Mouse (Mus musculus) heart, embryonic 13.5 days (tissue): ENCODE data around the gene Igtp. TPM values are rescaled to one million over a fixed set of nuclear protein-coding genes. Genes with fewer than 3 reads are reported as not detected.
"Not testable (repeated sequence)": the region's sequence is repeated elsewhere in the genome, so short reads cannot be mapped to it uniquely, and the experiment has no call there.

Experiments used
- ATAC-seq: fragments of 200-750 bp; cut with Nextera tagmentation; 2 replicates; pipeline ENCODE4 v1.8.0; 2017; ENCODE audit warnings: moderate TSS enrichment; ENCODE audit not compliant: insufficient number of reproducible peaks, low FRiP score, low TSS enrichment; ENCODE audit errors: extremely low read depth
- H3K27ac ChIP-seq: fragments of 300-500 bp; sonication (generic); replicated peaks from 2 replicates; pipeline ENCODE4 v1.5.1; 2015; ENCODE audit warnings: moderate library complexity, mild to moderate bottlenecking, inconsistent platforms
- H3K27me3 ChIP-seq: fragments of 300-500 bp; sonication (generic); replicated peaks from 2 replicates; pipeline ENCODE4 v1.6.1; 2015; ENCODE audit warnings: mild to moderate bottlenecking, inconsistent platforms
- H3K36me3 ChIP-seq: fragments of 300-500 bp; sonication (generic); 2 replicates; pipeline ENCODE4 v1.6.1; 2015; ENCODE audit warnings: mild to moderate bottlenecking, inconsistent platforms
- H3K4me1 ChIP-seq: fragments of 300-500 bp; sonication (generic); 2 replicates; pipeline ENCODE4 v1.6.1; 2015; ENCODE audit warnings: inconsistent platforms
- H3K4me2 ChIP-seq: fragments of 300-500 bp; sonication (generic); 2 replicates; pipeline ENCODE4 v1.6.1; 2015; ENCODE audit warnings: inconsistent platforms, mild to moderate bottlenecking, moderate library complexity
- H3K4me3 ChIP-seq: fragments of 300-500 bp; sonication (generic); 2 replicates; pipeline ENCODE4 v1.5.1; 2015; ENCODE audit warnings: moderate library complexity, mild to moderate bottlenecking, inconsistent platforms
- H3K9ac ChIP-seq: fragments of 300-500 bp; sonication (generic); 2 replicates; pipeline ENCODE4 v1.6.1; 2015; ENCODE audit warnings: inconsistent platforms, mild to moderate bottlenecking, moderate library complexity
- H3K9me3 ChIP-seq: fragments of 300-500 bp; sonication (generic); 2 replicates; pipeline ENCODE4 v1.6.1; 2016; ENCODE audit warnings: inconsistent platforms
- WGBS: fragments of 180-500 bp; shearing (Covaris S2); methylation state at CpG from one replicate; pipeline ENCODE4 v1.1.7; 2015; ENCODE audit warnings: mixed read lengths; 5-methylcytosine and 5-hydroxymethylcytosine counted together
- polyA plus RNA-seq: library from polyadenylated mRNA; unstranded; fragments of >200 nt; fragmentation: Nextera tagmentation; extraction: Ambion mirVana; gene quantifications from 2 replicates; pipeline ENCODE4 v1.2.1, GENCODE M21; 2015

Igtp gene
- polyA plus RNA-seq, 1 experiment from 2014 or later, result 5.0 TPM

DNA sequence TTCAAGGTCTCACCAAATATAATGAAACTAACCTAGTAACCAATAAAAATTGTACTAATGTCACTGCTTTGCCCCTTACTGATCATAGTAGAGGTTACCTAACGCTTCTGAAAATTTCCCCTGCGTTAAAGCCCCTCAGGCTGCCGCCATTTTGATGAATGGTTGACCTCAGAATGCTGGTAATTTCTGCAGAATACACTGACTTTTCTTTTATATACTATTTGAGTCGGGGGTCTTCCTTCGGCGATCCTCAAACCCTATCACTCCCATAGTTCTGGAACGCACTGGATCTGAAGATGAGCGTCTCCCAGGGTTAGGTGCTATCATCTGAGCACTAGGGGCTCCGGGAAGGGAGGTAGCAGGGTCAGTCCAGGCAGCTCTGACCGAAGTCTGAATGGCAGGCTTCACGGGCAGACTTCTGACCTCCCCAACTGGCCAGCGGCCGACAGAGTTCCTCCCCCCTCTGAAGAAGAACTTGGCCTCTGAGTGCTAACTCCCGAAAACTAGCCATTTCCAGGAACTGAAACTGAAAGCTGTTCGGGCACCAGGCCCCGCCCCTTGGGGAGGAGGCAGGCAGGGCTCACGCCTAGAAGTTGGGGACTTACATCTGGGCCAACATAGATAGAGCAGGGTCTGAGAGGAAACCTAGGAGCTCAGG is 15.2 kb downstream of the Igtp start:
- peaks cover 30% of the 10 kb centered on the region for H3K4me1 ChIP-seq
- H3K36me3 ChIP-seq, result no peaks in the 10 kb centered on the region
- peak overlapping the region; percentile 75 for H3K4me2 ChIP-seq
- no peaks in the 10 kb centered on the region for H3K9me3 ChIP-seq
- peak overlapping the region; percentile 86 for H3K9ac ChIP-seq
- 22% methylated on average over 17 of the region's 17 CpGs for WGBS
- no peaks in the 10 kb centered on the region for H3K27me3 ChIP-seq
- ATAC-seq, result peak; percentile 71; the same call in 1 of the 2 replicates
- H3K27ac ChIP-seq, result peak overlapping the region; percentile 58
- H3K4me3 ChIP-seq, result peak overlapping the region; percentile 69

DNA sequence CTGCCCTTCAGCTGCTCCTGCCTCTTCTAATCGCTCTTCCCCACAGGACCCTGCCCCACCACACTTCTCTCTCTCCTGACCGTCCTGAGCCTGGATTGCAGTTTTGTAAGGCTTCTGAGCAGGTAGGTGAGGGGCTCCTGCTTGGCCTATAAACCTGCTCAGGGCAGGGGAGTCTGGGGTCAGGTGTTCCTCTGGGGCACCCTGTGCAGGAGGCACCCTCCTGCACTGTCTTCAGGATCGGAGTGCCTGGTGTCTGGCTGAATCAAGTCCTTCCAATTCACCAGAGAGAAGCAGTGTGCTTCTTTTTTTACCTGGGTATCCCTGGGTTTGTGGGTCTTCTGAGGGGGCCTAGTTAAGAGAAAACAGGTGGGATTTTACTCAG is 15.7 kb downstream of the Igtp start:
- not testable (repeated sequence) for H3K27ac ChIP-seq, H3K9me3 ChIP-seq, H3K27me3 ChIP-seq, ATAC-seq, H3K36me3 ChIP-seq
- Histone ChIP-seq H3K9ac (peak overlapping the region; percentile 66), H3K4me1 (peaks cover 30% of the 10 kb centered on the region), H3K4me2 (peak overlapping the region; percentile 75), H3K4me3 (peak overlapping the region; percentile 69)
- 8% methylated on average over 2 of the region's 3 CpGs for WGBS

- H3K9me3 ChIP-seq, result no peaks in the 10 kb centered on the region
- H3K4me2 ChIP-seq, result peak overlapping the region; percentile 75
- WGBS, result 71% methylated on average over 5 of the region's 5 CpGs
- no peaks in the 10 kb centered on the region for H3K27me3 ChIP-seq
- peaks cover 28% of the 10 kb centered on the region for H3K4me1 ChIP-seq
- ATAC-seq, result no peak
- 0 out of 2 replicates have a peak overlapping the region, but pooled peaks have one; percentile 4 for H3K4me3 ChIP-seq
- H3K9ac ChIP-seq, result 0 out of 2 replicates have a peak overlapping the region, but pooled peaks have one; percentile 14
- no peak overlapping the region for H3K27ac ChIP-seq
- 0 out of 2 replicates have a peak, but pooled peaks cover 4% of the 10 kb centered on the region for H3K36me3 ChIP-seq
Measured at GRCm38 (mm10) chr11:58215814-58216213, 16.5 kb downstream of the Igtp start.

DNA sequence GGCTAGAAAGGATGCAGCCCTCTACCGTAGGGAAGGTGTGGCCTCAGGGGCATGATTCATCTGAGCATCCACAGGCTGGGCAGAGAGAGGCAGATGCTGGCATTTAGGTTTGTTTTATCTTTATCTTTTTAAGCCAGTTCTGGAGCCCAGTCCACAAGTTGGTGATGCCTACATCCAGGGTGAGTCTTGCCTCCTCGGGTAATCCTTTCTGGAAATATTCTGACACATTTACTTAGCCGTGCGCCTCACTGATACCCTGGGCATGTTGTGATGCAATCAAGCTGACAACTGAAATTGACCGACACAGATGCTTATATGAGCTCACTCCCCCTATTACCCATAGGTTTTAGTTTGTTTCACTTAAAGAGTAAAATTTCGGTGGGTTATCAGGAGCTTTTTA is 17.5 kb downstream of the Igtp start:
- Histone ChIP-seq H3K4me2 (no peak overlapping the region), H3K27ac (no peak overlapping the region), H3K27me3 (no peaks in the 10 kb centered on the region), H3K36me3 (0 out of 2 replicates have a peak, but pooled peaks cover 4% of the 10 kb centered on the region), H3K4me1 (peaks cover 18% of the 10 kb centered on the region), H3K9me3 (no peaks in the 10 kb centered on the region), H3K9ac (no peak overlapping the region), H3K4me3 (no peak overlapping the region)
- WGBS, result 73% methylated on average over 6 of the region's 6 CpGs
- ATAC-seq, result no peak

- Histone ChIP-seq H3K27me3 (no peaks in the 10 kb centered on the region), H3K9me3 (no peaks in the 10 kb centered on the region), H3K4me2 (no peak overlapping the region), H3K36me3 (0 out of 2 replicates have a peak, but pooled peaks cover 4% of the 10 kb centered on the region), H3K9ac (no peak overlapping the region), H3K4me1 (peaks cover 24% of the 10 kb centered on the region), H3K27ac (peak overlapping the region; percentile 43), H3K4me3 (no peak overlapping the region)
- WGBS, result 13% methylated on average over 4 of the region's 4 CpGs
- ATAC-seq, result no peak
Measured at GRCm38 (mm10) chr11:58223751-58224150, 24.4 kb downstream of the Igtp start.

DNA sequence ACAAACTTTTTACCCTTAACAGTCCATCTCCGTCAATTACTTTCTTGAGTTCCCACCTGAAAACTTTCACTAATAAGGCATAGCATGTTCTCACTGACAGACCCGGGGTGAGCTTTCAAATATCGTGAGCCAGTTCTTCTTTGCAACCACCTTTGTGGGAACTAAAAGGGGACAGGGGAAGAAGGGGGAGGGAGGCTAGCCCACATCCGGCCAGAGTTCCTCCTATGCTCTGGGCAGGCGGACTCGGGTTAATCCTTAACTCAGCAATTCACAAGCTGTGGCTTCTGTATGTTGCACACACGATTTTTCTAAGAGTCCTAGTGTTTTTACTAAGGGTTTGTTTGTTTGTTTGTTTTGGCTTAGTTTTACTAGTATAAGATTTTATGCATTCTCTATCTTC is 25.0 kb downstream of the Igtp start:
- Histone ChIP-seq H3K9ac (no peak overlapping the region), H3K4me3 (no peak overlapping the region), H3K36me3 (0 out of 2 replicates have a peak, but pooled peaks cover 4% of the 10 kb centered on the region), H3K27me3 (no peaks in the 10 kb centered on the region), H3K27ac (peak overlapping the region; percentile 43), H3K9me3 (no peaks in the 10 kb centered on the region), H3K4me2 (no peak overlapping the region), H3K4me1 (peaks cover 24% of the 10 kb centered on the region)
- no peak for ATAC-seq
- WGBS, result 53% methylated on average over 7 of the region's 7 CpGs

- peaks cover 24% of the 10 kb centered on the region for H3K4me1 ChIP-seq
- WGBS, result 69% methylated on average over 2 of the region's 2 CpGs
- not testable (repeated sequence) for ATAC-seq, H3K27me3 ChIP-seq, H3K4me2 ChIP-seq, H3K9ac ChIP-seq, H3K9me3 ChIP-seq, H3K36me3 ChIP-seq, H3K4me3 ChIP-seq
- 0 out of 2 replicates have a peak overlapping the region, but pooled peaks have one; percentile 28 for H3K27ac ChIP-seq
Measured at GRCm38 (mm10) chr11:58224872-58225271, 25.5 kb downstream of the Igtp start.

DNA sequence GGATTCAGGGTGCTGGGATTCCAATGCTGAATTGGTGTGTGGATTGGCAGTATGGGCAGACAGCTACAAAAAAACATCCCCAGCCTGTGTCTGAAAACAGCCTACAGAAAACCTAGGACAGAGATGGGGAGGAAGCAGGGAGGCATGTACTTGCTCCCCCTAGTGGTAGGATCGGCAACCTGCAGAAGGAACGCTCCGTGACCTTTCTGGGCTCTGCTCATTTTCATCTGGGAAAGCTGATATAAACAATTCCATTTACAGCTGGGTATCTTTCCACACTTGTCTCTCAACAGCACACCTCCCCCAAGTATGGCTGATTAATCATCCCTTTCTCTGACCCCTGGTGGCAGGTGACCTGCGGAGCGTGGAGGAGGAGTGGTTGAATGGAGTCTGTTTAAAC is 26.3 kb downstream of the Igtp start:
- H3K9me3 ChIP-seq, result no peaks in the 10 kb centered on the region
- no peak overlapping the region for H3K4me3 ChIP-seq
- peak overlapping the region; percentile 54 for H3K4me2 ChIP-seq
- no peaks in the 10 kb centered on the region for H3K36me3 ChIP-seq
- ATAC-seq, result no peak
- H3K27ac ChIP-seq, result peak overlapping the region; percentile 8; the same call in 1 of the 2 replicates
- WGBS, result 3% methylated on average over 5 of the region's 5 CpGs
- H3K9ac ChIP-seq, result no peak overlapping the region
- peaks cover 24% of the 10 kb centered on the region for H3K4me1 ChIP-seq
- peaks cover 4% of the 10 kb centered on the region; the same call in 1 of the 2 replicates for H3K27me3 ChIP-seq

DNA sequence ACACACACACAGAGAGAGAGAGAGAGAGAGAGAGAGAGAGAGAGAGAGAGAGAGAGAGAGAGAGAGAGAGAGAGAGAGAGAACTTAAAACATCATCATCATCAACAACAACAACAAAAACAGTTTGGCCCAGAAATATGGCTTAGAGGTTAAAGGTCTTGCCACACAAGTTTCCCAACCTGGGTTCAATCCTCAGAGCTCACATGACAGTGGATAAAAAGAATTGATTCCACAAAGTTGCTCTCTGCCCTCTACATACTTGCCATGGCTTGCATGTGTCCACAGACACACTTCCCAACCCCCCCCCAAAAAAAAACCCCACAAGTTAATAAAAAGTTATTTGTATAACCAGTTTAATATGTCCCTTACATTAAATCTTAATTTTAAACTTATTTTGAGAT is 27.1 kb downstream of the Igtp start:
- no peak for ATAC-seq
- no peak overlapping the region for H3K4me2 ChIP-seq
- H3K4me1 ChIP-seq, result peaks cover 24% of the 10 kb centered on the region
- H3K36me3 ChIP-seq, result no peaks in the 10 kb centered on the region
- H3K27ac ChIP-seq, result no peak overlapping the region
- no peak overlapping the region for H3K9ac ChIP-seq
- H3K9me3 ChIP-seq, result no peaks in the 10 kb centered on the region
- H3K4me3 ChIP-seq, result no peak overlapping the region
- peaks cover 8% of the 10 kb centered on the region for H3K27me3 ChIP-seq

DNA sequence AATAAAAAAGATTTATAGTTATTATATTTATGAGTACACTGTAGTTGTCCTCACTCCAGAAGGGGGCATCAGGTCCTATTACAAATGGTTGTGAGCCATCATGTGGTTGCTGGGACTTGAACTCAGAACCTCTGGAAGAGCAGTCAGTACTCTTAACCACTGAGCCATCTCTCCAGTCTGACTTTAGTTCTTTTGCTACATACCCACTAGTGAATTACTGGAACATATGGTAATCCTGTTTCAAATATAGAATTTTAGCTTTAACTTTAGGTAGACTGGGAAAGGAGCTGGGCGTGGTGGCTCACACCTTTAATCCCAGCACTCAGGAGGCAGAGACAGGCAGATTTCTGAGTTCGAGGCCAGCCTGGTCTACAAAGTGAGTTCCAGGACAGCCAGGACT is 28.7 kb downstream of the Igtp start:
- not testable (repeated sequence) for H3K27me3 ChIP-seq, H3K4me3 ChIP-seq, H3K27ac ChIP-seq, H3K4me2 ChIP-seq, H3K9me3 ChIP-seq, H3K9ac ChIP-seq, H3K36me3 ChIP-seq, ATAC-seq
- 77% methylated on average over 2 of the region's 2 CpGs for WGBS
- H3K4me1 ChIP-seq, result peaks cover 22% of the 10 kb centered on the region

DNA sequence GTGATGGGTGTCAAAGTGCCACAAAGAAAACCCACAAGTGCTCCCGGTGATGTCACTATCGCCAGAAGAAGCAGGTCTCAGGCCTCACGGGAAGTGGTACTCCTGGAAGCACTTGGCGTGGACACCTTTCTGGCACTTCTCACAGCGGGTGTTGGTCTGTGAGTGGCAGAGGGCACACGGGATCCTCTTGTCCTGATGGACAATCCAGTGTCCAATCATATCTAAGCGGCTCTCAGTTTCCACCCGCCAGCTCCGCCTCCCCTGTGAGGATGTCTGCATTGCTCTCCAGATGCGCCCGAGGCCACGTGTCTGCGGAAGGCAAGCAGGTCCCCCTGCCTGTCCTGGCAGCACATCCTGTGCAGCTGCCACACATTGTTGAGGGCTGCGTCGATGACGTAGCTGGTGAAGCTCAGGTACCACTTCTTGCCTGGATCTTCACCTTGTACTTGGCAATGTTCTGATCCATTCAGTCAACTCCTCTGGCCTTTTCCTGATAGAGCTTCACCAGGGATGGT is 31.1 kb downstream of the Igtp start:
- 43% methylated on average over 16 of the region's 16 CpGs for whole genome bisulfite sequencing

DNA sequence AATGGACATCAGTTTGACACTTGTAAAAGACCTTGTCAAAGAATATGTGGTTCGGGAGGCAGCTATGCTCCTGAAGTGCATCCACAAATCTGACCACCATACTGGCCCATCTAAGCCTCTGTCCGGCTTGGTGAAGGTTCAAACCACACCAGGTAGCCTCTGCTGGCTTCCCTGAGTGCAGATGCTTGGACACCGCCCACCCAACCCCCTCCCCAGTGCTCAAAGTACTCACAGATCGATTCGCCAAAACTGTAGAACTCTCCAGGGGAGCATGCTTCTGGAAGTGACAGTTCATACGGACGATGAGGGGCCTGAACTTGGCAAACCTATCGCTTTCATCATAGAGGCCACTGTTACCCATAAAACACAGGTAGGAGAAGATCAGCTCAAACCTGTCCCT is 31.8 kb downstream of the Igtp start:
- no peak overlapping the region for H3K27ac ChIP-seq
- no peak overlapping the region for H3K4me2 ChIP-seq
- no peaks in the 10 kb centered on the region for H3K4me1 ChIP-seq
- no peak overlapping the region for H3K9ac ChIP-seq
- peaks cover 9% of the 10 kb centered on the region for H3K27me3 ChIP-seq
- 79% methylated on average over 8 of the region's 8 CpGs for WGBS
- no peak overlapping the region for H3K4me3 ChIP-seq
- ATAC-seq, result no peak
- no peaks in the 10 kb centered on the region for H3K9me3 ChIP-seq
- no peaks in the 10 kb centered on the region for H3K36me3 ChIP-seq

More for the DNA sequence above, 31.1 kb downstream of the Igtp start:
- Histone ChIP-seq H3K4me1 (peaks cover 4% of the 10 kb centered on the region), H3K36me3 (no peaks in the 10 kb centered on the region), H3K27ac (no peak overlapping the region), H3K4me3 (no peak overlapping the region), H3K9me3 (no peaks in the 10 kb centered on the region), H3K4me2 (no peak overlapping the region), H3K27me3 (peaks cover 9% of the 10 kb centered on the region), H3K9ac (no peak overlapping the region)
- ATAC-seq, result no peak
